Mouse (Mus musculus): ENCODE measurements around the gene Emp1. TPM values are rescaled to one million over a fixed set of nuclear protein-coding genes. Genes with fewer than 3 reads are reported as not detected.

Gene Emp1
- polyA plus RNA-seq, 1 experiment from 2014 or later, result 15.1 TPM

GRCm38 (mm10) chr6:135364891-135365301 is 2.6 kb downstream of the Emp1 start:
- Histone ChIP-seq H3K27me3 (no peaks in the 10 kb centered on the region), H3K36me3 (no peaks in the 10 kb centered on the region), H3K9ac (no peak overlapping the region; the same call in 1 of the 2 replicates), H3K4me2 (peak overlapping the region; percentile 26), H3K4me1 (replicated peaks) (peaks cover 32% of the 10 kb centered on the region), H3K4me3 (0 out of 2 replicates have a peak overlapping the region, but pooled peaks have one; percentile 3), H3K27ac (replicated peaks) (0 out of 2 replicates have a peak overlapping the region, but pooled peaks have one; percentile 52), H3K9me3 (no peaks in the 10 kb centered on the region)
- no peak for ATAC-seq (ENCODE audit: low read depth)
- WGBS, result 79% methylated on average over 6 of the region's 6 CpGs

GRCm38 (mm10) chr6:135365614-135366013 is 3.3 kb downstream of the Emp1 start:
- Histone ChIP-seq H3K27me3 (no peaks in the 10 kb centered on the region), H3K9me3 (no peaks in the 10 kb centered on the region), H3K4me3 (no peak overlapping the region), H3K36me3 (no peaks in the 10 kb centered on the region), H3K4me2 (no peak overlapping the region), H3K4me1 (replicated peaks) (peaks cover 32% of the 10 kb centered on the region), H3K27ac (replicated peaks) (no peak overlapping the region), H3K9ac (no peak overlapping the region)
- no peak for ATAC-seq (ENCODE audit: low read depth)
- 82% methylated on average over 4 of the region's 4 CpGs for WGBS

GRCm38 (mm10) chr6:135368230-135368629 is 5.9 kb downstream of the Emp1 start:
- H3K4me1 ChIP-seq (replicated peaks), result peaks cover 19% of the 10 kb centered on the region
- no peak overlapping the region for H3K4me2 ChIP-seq
- ATAC-seq (ENCODE audit: low read depth), result no peak
- H3K27me3 ChIP-seq, result no peaks in the 10 kb centered on the region
- H3K27ac ChIP-seq (replicated peaks), result no peak overlapping the region
- WGBS, result 51% methylated on average over 6 of the region's 6 CpGs
- H3K9ac ChIP-seq, result no peak overlapping the region
- no peak overlapping the region for H3K4me3 ChIP-seq
- H3K36me3 ChIP-seq, result no peaks in the 10 kb centered on the region
- H3K9me3 ChIP-seq, result no peaks in the 10 kb centered on the region

- ATAC-seq (ENCODE audit: low read depth), result peak; percentile 54; the same call in 1 of the 2 replicates
- 48% methylated on average over 5 of the region's 5 CpGs for WGBS
- H3K4me2 ChIP-seq, result no peak overlapping the region
- no peaks in the 10 kb centered on the region for H3K36me3 ChIP-seq
- no peaks in the 10 kb centered on the region for H3K27me3 ChIP-seq
- H3K27ac ChIP-seq (replicated peaks), result peak overlapping the region; percentile 11
- no peaks in the 10 kb centered on the region for H3K9me3 ChIP-seq
- H3K4me3 ChIP-seq, result no peak overlapping the region
- H3K4me1 ChIP-seq (replicated peaks), result peaks cover 14% of the 10 kb centered on the region
- no peak overlapping the region for H3K9ac ChIP-seq
Measured at GRCm38 (mm10) chr6:135369551-135369968, 7.2 kb downstream of the Emp1 start.

- no peaks in the 10 kb centered on the region for H3K9me3 ChIP-seq
- H3K36me3 ChIP-seq, result no peaks in the 10 kb centered on the region
- H3K4me2 ChIP-seq, result no peak overlapping the region
- H3K4me1 ChIP-seq (replicated peaks), result peaks cover 26% of the 10 kb centered on the region
- ATAC-seq (ENCODE audit: low read depth), result no peak
- WGBS, result 84% methylated on average over 6 of the region's 6 CpGs
- no peak overlapping the region for H3K4me3 ChIP-seq
- H3K27ac ChIP-seq (replicated peaks), result no peak overlapping the region
- H3K9ac ChIP-seq, result no peak overlapping the region
- H3K27me3 ChIP-seq, result no peaks in the 10 kb centered on the region
Measured at GRCm38 (mm10) chr6:135370954-135371353, 8.6 kb downstream of the Emp1 start.

GRCm38 (mm10) chr6:135373357-135373756 is 11.0 kb downstream of the Emp1 start:
- no peak overlapping the region for H3K4me2 ChIP-seq
- H3K27ac ChIP-seq (replicated peaks), result no peak overlapping the region
- no peak overlapping the region for H3K9ac ChIP-seq
- H3K27me3 ChIP-seq, result no peaks in the 10 kb centered on the region
- H3K4me1 ChIP-seq (replicated peaks), result peaks cover 34% of the 10 kb centered on the region
- no peak overlapping the region for H3K4me3 ChIP-seq
- no peak for ATAC-seq (ENCODE audit: low read depth)
- no peaks in the 10 kb centered on the region for H3K36me3 ChIP-seq
- H3K9me3 ChIP-seq, result no peaks in the 10 kb centered on the region
- WGBS, result 89% methylated on average over 8 of the region's 8 CpGs

- Histone ChIP-seq H3K4me1 (replicated peaks) (peaks cover 31% of the 10 kb centered on the region), H3K9me3 (no peaks in the 10 kb centered on the region), H3K27me3 (no peaks in the 10 kb centered on the region), H3K9ac (no peak overlapping the region), H3K4me2 (0 out of 2 replicates have a peak overlapping the region, but pooled peaks have one; percentile 3), H3K4me3 (no peak overlapping the region), H3K27ac (replicated peaks) (peak overlapping the region; percentile 80), H3K36me3 (no peaks in the 10 kb centered on the region)
- ATAC-seq (ENCODE audit: low read depth), result peak; percentile 87
- 46% methylated on average over 5 of the region's 5 CpGs for WGBS
Measured at GRCm38 (mm10) chr6:135375818-135376217, 13.5 kb downstream of the Emp1 start.

GRCm38 (mm10) chr6:135376248-135376647 is 13.9 kb downstream of the Emp1 start:
- Histone ChIP-seq H3K36me3 (no peaks in the 10 kb centered on the region), H3K27ac (replicated peaks) (peak overlapping the region; percentile 80), H3K4me2 (no peak overlapping the region), H3K9ac (no peak overlapping the region), H3K27me3 (no peaks in the 10 kb centered on the region), H3K4me1 (replicated peaks) (peaks cover 31% of the 10 kb centered on the region), H3K4me3 (no peak overlapping the region), H3K9me3 (no peaks in the 10 kb centered on the region)
- ATAC-seq (ENCODE audit: low read depth), result peak; percentile 60
- 29% methylated on average over 7 of the region's 7 CpGs for WGBS

GRCm38 (mm10) chr6:135377583-135378319 is 15.4 kb downstream of the Emp1 start:
- peak overlapping the region; percentile 55 for H3K4me2 ChIP-seq
- WGBS, result 19% methylated on average over 16 of the region's 16 CpGs
- ATAC-seq (ENCODE audit: low read depth), result 0 out of 2 replicates have a peak, but pooled peaks have one; percentile 18
- peak overlapping the region; percentile 23 for H3K4me3 ChIP-seq
- H3K36me3 ChIP-seq, result no peaks in the 10 kb centered on the region
- H3K27ac ChIP-seq (replicated peaks), result no peak overlapping the region
- no peaks in the 10 kb centered on the region for H3K9me3 ChIP-seq
- peaks cover 31% of the 10 kb centered on the region for H3K4me1 ChIP-seq (replicated peaks)
- peak overlapping the region; percentile 45 for H3K9ac ChIP-seq
- H3K27me3 ChIP-seq, result no peaks in the 10 kb centered on the region

- Histone ChIP-seq H3K27me3 (no peaks in the 10 kb centered on the region), H3K4me2 (no peak overlapping the region), H3K27ac (replicated peaks) (no peak overlapping the region), H3K36me3 (no peaks in the 10 kb centered on the region), H3K9ac (no peak overlapping the region), H3K4me1 (replicated peaks) (0 out of 2 replicates have a peak, but pooled peaks cover 4% of the 10 kb centered on the region), H3K4me3 (no peak overlapping the region), H3K9me3 (no peaks in the 10 kb centered on the region)
- no peak for ATAC-seq (ENCODE audit: low read depth)
Measured at GRCm38 (mm10) chr6:135383919-135384318, 21.6 kb downstream of the Emp1 start.

GRCm38 (mm10) chr6:135385738-135386459 is 23.6 kb downstream of the Emp1 start:
- H3K4me1 ChIP-seq (replicated peaks), result 0 out of 2 replicates have a peak, but pooled peaks cover 4% of the 10 kb centered on the region
- no peak overlapping the region for H3K4me2 ChIP-seq
- no peak for ATAC-seq (ENCODE audit: low read depth)
- no peak overlapping the region for H3K27ac ChIP-seq (replicated peaks)
- no peaks in the 10 kb centered on the region for H3K27me3 ChIP-seq
- no peak overlapping the region for H3K4me3 ChIP-seq
- no peak overlapping the region for H3K9ac ChIP-seq
- H3K9me3 ChIP-seq, result no peaks in the 10 kb centered on the region
- 74% methylated on average over 8 of the region's 8 CpGs for WGBS
- H3K36me3 ChIP-seq, result no peaks in the 10 kb centered on the region

GRCm38 (mm10) chr6:135387653-135388052 is 25.3 kb downstream of the Emp1 start:
- no peaks in the 10 kb centered on the region for H3K36me3 ChIP-seq
- WGBS, result 91% methylated on average over 1 of the region's 1 CpGs
- H3K9ac ChIP-seq, result no peak overlapping the region
- no peak overlapping the region for H3K4me3 ChIP-seq
- no peak overlapping the region for H3K27ac ChIP-seq (replicated peaks)
- no peak overlapping the region for H3K4me2 ChIP-seq
- H3K27me3 ChIP-seq, result no peaks in the 10 kb centered on the region
- no peaks in the 10 kb centered on the region for H3K9me3 ChIP-seq
- peaks cover 4% of the 10 kb centered on the region; the same call in 1 of the 2 replicates for H3K4me1 ChIP-seq (replicated peaks)
- no peak for ATAC-seq (ENCODE audit: low read depth)
